Mouse (Mus musculus): ENCODE data around the gene Bloc1s1. TPM values are rescaled to one million over a fixed set of nuclear protein-coding genes. Genes with fewer than 3 reads are reported as not detected.
A peak's percentile ranks its signal among the peaks of the same experiment; 100 is the strongest.

Gene Bloc1s1
- polyA plus RNA-seq, 2 experiments, result 95.9 to 99.2 TPM

DNA sequence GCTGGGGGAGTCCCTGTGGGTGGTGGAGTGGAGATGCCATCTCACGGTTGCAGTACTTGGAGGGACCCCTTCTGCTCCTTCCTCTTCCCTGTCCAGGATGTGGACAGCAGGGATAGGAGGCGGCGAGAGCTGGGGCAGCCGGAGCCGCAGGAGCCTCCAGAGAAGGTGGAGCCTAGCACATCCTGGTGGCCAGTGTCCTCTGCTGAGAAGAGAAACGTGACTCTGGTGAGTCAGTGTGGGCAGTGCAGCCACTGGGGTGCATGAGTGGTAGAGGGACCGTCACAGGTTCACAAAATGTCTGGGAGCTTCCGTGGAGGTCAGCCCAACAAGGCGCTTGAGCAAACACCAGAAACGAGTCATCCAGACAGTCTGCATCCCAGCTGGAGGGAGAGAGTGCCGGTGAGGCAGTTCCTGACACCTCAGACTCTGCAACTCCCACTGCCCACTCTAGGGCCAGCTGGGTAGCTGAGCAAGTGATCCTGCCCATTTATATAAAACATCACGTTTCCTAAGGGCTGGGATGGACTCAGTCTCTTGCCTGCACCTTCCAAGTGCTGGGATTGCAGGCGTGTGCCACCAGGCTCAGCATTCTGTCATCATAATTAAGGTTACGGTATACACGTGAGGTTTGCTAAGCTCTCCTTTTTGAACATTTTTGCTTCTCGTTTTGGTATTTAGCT is 26.5 kb upstream of the Bloc1s1 start:
- Histone ChIP-seq H3K27ac (no peak overlapping the region), H3K4me3 (ENCODE audit: insufficient read depth in 1 of 2, low read depth in 2 of 2, low read length in 2 of 2) (no peak overlapping the region), H3K9me3 (ENCODE audit: control insufficient read depth, low read length) (no peaks in the 10 kb centered on the region), H3K9ac (replicated peaks) (no peak overlapping the region), H3K27me3 (ENCODE audit: control insufficient read depth, insufficient read depth, low read length) (no peaks in the 10 kb centered on the region; the same call in 1 of the 2 replicates), H3K4me1 (replicated peaks; ENCODE audit: control insufficient read depth in 2 of 2, insufficient read depth in 2 of 2, low read length in 1 of 2) (no peaks in the 10 kb centered on the region), H3K4me2 (ENCODE audit: low read depth) (no peak overlapping the region), H3K36me3 (replicated peaks; ENCODE audit: control insufficient read depth, insufficient read depth, low read depth) (no peaks in the 10 kb centered on the region)
- no peak for DNase-seq (ENCODE audit: low read depth in 3 of 3, low spot score in 3 of 3)
- TF ChIP-seq CTCF (IDR thresholded peaks at IDR 0.05; ENCODE audit: low read depth), result no peak
- no peak for TF ChIP-seq EP300 (IDR thresholded peaks at IDR 0.05; ENCODE audit: low read depth)
- WGBS (ENCODE audit: insufficient replicate concordance), result 48% methylated on average over 16 of the region's 16 CpGs
- ATAC-seq (ENCODE audit: insufficient read depth), result no peak

- no peak overlapping the region for H3K4me3 ChIP-seq (ENCODE audit: insufficient read depth in 1 of 2, low read depth in 2 of 2, low read length in 2 of 2)
- no peak for DNase-seq (ENCODE audit: low read depth in 3 of 3, low spot score in 3 of 3)
- no peaks in the 10 kb centered on the region for H3K4me1 ChIP-seq (replicated peaks; ENCODE audit: control insufficient read depth in 2 of 2, insufficient read depth in 2 of 2, low read length in 1 of 2)
- no peaks in the 10 kb centered on the region for H3K36me3 ChIP-seq (replicated peaks; ENCODE audit: control insufficient read depth, insufficient read depth, low read depth)
- H3K27me3 ChIP-seq (ENCODE audit: control insufficient read depth, insufficient read depth, low read length), result no peaks in the 10 kb centered on the region; the same call in 1 of the 2 replicates
- no peak overlapping the region for H3K9ac ChIP-seq (replicated peaks)
- WGBS (ENCODE audit: insufficient replicate concordance), result 75% methylated on average over 4 of the region's 4 CpGs
- TF ChIP-seq CTCF (IDR thresholded peaks at IDR 0.05; ENCODE audit: low read depth) (no peak), EP300 (IDR thresholded peaks at IDR 0.05; ENCODE audit: low read depth) (no peak)
- no peak overlapping the region for H3K27ac ChIP-seq
- H3K9me3 ChIP-seq (ENCODE audit: control insufficient read depth, low read length), result no peaks in the 10 kb centered on the region
- no peak for ATAC-seq (ENCODE audit: insufficient read depth)
- no peak overlapping the region for H3K4me2 ChIP-seq (ENCODE audit: low read depth)
Observed at GRCm38 (mm10) chr10:128947496-128947895, 23.7 kb upstream of the Bloc1s1 start.

DNA sequence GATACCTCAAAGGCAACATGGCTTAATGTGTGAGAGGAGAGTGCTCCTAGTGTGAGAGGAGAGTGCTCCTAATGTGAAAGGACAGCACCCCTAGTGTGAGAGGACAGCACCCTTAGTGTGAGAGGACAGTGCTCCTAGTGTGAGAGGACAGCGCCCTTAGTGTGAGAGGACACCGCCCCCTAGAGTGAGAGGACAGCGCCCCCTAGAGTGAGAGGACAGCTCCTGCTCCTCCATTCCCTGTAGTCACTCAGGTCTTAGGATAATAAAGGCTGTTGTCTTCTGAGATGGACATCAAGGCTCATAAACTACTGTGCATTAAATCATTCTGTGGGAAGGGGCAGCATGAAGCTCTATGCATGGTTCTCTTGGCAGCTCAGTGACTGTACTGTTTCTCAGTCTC is 21.8 kb upstream of the Bloc1s1 start:
- Histone ChIP-seq H3K4me2 (ENCODE audit: low read depth) (no peak overlapping the region), H3K27me3 (ENCODE audit: control insufficient read depth, insufficient read depth, low read length) (no peaks in the 10 kb centered on the region; the same call in 1 of the 2 replicates), H3K9ac (replicated peaks) (no peak overlapping the region), H3K4me3 (ENCODE audit: insufficient read depth in 1 of 2, low read depth in 2 of 2, low read length in 2 of 2) (no peak overlapping the region), H3K9me3 (ENCODE audit: control insufficient read depth, low read length) (no peaks in the 10 kb centered on the region), H3K36me3 (replicated peaks; ENCODE audit: control insufficient read depth, insufficient read depth, low read depth) (no peaks in the 10 kb centered on the region), H3K4me1 (replicated peaks; ENCODE audit: control insufficient read depth in 2 of 2, insufficient read depth in 2 of 2, low read length in 1 of 2) (no peaks in the 10 kb centered on the region), H3K27ac (no peak overlapping the region)
- WGBS (ENCODE audit: insufficient replicate concordance), result 18% methylated on average over 3 of the region's 3 CpGs
- ATAC-seq (ENCODE audit: insufficient read depth) (no peak), DNase-seq (ENCODE audit: low read depth in 3 of 3, low spot score in 3 of 3) (no peak)
- TF ChIP-seq EP300 (IDR thresholded peaks at IDR 0.05; ENCODE audit: low read depth), result no peak
- peak; percentile 74 for TF ChIP-seq CTCF (IDR thresholded peaks at IDR 0.05; ENCODE audit: low read depth)

- no peaks in the 10 kb centered on the region for H3K9me3 ChIP-seq (ENCODE audit: control insufficient read depth, low read length)
- TF ChIP-seq CTCF (IDR thresholded peaks at IDR 0.05; ENCODE audit: low read depth) (no peak), EP300 (IDR thresholded peaks at IDR 0.05; ENCODE audit: low read depth) (no peak)
- DNase-seq (ENCODE audit: low read depth in 3 of 3, low spot score in 3 of 3) (no peak), ATAC-seq (ENCODE audit: insufficient read depth) (no peak)
- H3K9ac ChIP-seq (replicated peaks), result no peak overlapping the region
- H3K4me1 ChIP-seq (replicated peaks; ENCODE audit: control insufficient read depth in 2 of 2, insufficient read depth in 2 of 2, low read length in 1 of 2), result no peaks in the 10 kb centered on the region
- 52% methylated on average over 10 of the region's 10 CpGs for WGBS (ENCODE audit: insufficient replicate concordance)
- H3K4me3 ChIP-seq (ENCODE audit: insufficient read depth in 1 of 2, low read depth in 2 of 2, low read length in 2 of 2), result no peak overlapping the region
- H3K27ac ChIP-seq, result no peak overlapping the region
- no peak overlapping the region for H3K4me2 ChIP-seq (ENCODE audit: low read depth)
- no peaks in the 10 kb centered on the region for H3K36me3 ChIP-seq (replicated peaks; ENCODE audit: control insufficient read depth, insufficient read depth, low read depth)
- peaks cover 8% of the 10 kb centered on the region for H3K27me3 ChIP-seq (ENCODE audit: control insufficient read depth, insufficient read depth, low read length)
Observed at GRCm38 (mm10) chr10:128940475-128941061, 16.7 kb upstream of the Bloc1s1 start.

GRCm38 (mm10) chr10:128938974-128939373 is 15.1 kb upstream of the Bloc1s1 start:
- Histone ChIP-seq H3K9ac (replicated peaks) (no peak overlapping the region), H3K27me3 (ENCODE audit: control insufficient read depth, insufficient read depth, low read length) (peaks cover 24% of the 10 kb centered on the region), H3K9me3 (ENCODE audit: control insufficient read depth, low read length) (no peaks in the 10 kb centered on the region), H3K27ac (no peak overlapping the region), H3K4me2 (ENCODE audit: low read depth) (no peak overlapping the region), H3K4me1 (replicated peaks; ENCODE audit: control insufficient read depth in 2 of 2, insufficient read depth in 2 of 2, low read length in 1 of 2) (no peaks in the 10 kb centered on the region), H3K4me3 (ENCODE audit: insufficient read depth in 1 of 2, low read depth in 2 of 2, low read length in 2 of 2) (no peak overlapping the region), H3K36me3 (replicated peaks; ENCODE audit: control insufficient read depth, insufficient read depth, low read depth) (no peaks in the 10 kb centered on the region)
- ATAC-seq (ENCODE audit: insufficient read depth) (no peak), DNase-seq (ENCODE audit: low read depth in 3 of 3, low spot score in 3 of 3) (no peak)
- TF ChIP-seq CTCF (IDR thresholded peaks at IDR 0.05; ENCODE audit: low read depth), result no peak
- no peak for TF ChIP-seq EP300 (IDR thresholded peaks at IDR 0.05; ENCODE audit: low read depth)
- 49% methylated on average over 5 of the region's 5 CpGs for WGBS (ENCODE audit: insufficient replicate concordance)

All from liver, embryonic 14.5 days (tissue).